Mouse (Mus musculus) embryonic fibroblast, embryonic 13.5 days (primary cell): ENCODE measurements at regions not wholly inside any gene's neighbourhood (a gene's known extent, or its start where the extent isn't known, plus 50 kb on each side); places are given as distances from the start of the nearest gene placed in this dataset.

Experiments
- H3K27ac ChIP-seq: 2 replicates; pipeline ENCODE4 v1.5.1; 2012; ENCODE audit warnings: low read length, control low read depth, inconsistent platforms; ENCODE audit not compliant: insufficient read depth
- H3K4me1 ChIP-seq: 2 replicates; pipeline ENCODE4 v1.6.1; 2011; ENCODE audit warnings: low read length; ENCODE audit not compliant: control insufficient read depth, insufficient read depth
- H3K4me3 ChIP-seq: 2 replicates; pipeline ENCODE4 v1.5.1; 2011; ENCODE audit warnings: mild to moderate bottlenecking, control low read depth, low read length; ENCODE audit not compliant: insufficient read depth
- CTCF ChIP-seq: IDR thresholded peaks from 2 replicates; pipeline ENCODE4 v1.5.1; 2011; ENCODE audit warnings: mild to moderate bottlenecking, control low read depth, low read length, moderate library complexity, borderline replicate concordance; ENCODE audit not compliant: insufficient read depth
- POLR2A ChIP-seq: IDR thresholded peaks from 2 replicates; pipeline ENCODE4 v1.6.1; 2011; ENCODE audit warnings: low read depth, mild to moderate bottlenecking, control low read depth, low read length, moderate library complexity

DNA sequence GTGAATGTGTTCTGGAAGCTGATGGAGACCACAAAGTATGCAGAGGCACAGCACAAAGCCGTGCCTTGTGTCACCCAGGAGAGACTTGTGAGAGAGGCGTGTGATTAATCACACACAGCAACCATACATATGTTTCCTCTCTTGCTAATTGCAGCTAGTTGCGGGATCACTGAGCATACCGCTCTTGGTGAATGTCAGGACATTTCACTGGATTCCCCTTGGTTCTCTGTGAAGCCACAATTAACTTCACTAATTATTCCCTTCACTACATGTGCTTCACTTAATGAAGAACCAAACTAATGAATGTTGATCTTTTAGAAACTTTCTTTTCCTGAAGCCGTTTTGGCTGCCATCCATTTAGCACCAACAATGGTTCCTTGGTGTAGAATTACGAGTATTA, 267.3 kb downstream of the Adra2a start:
- Histone ChIP-seq H3K4me1 (peaks cover 2% of the 10 kb centered on the region; the same call in 1 of the 2 replicates), H3K4me3 (no peak overlapping the region), H3K27ac (no peak overlapping the region)
- TF ChIP-seq CTCF, result no peak
- no peak for TF ChIP-seq POLR2A

DNA sequence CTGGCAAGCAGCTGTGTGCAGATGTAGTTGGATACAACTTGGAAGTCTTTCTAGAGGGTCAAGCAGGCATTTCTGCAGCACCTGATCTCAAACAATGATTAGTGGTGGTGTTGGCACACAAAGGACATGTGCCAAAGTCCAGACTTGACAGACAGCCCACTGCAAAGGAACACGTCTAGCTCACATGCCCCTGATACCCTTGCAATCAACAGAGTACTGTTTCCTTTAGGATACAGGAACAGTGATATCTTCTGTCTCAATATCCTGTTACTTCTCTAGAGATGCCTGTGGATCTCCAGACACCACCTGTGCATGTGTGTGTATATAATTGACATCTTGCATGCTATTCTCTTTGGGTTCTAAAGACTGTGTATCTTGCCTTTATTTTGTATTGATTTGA, 267.8 kb downstream of the Adra2a start:
- TF ChIP-seq POLR2A (no peak), CTCF (no peak)
- H3K27ac ChIP-seq, result no peak overlapping the region
- H3K4me3 ChIP-seq, result no peak overlapping the region
- H3K4me1 ChIP-seq, result peaks cover 2% of the 10 kb centered on the region; the same call in 1 of the 2 replicates

DNA sequence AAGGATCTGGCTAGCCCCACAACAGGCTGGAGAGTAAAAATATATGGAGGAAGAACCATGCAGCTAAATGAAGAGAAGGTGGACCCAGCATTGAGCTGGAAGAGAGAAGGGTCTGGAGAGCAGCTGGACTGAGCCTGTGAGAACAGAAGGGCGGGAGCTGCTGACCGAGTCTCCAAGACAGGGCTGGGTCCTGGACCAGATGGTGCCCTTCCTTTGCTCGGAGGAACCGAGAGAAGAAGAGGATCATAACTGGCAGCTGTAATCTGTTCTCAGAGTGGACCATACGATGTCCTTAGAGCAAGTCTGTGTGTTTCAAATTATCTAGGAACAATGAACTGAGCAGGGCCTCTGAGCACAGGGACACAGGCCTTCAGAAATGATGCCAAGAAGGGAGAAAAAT, 279.3 kb downstream of the Adra2a start:
- no peak overlapping the region for H3K4me3 ChIP-seq
- H3K4me1 ChIP-seq, result no peaks in the 10 kb centered on the region
- H3K27ac ChIP-seq, result no peak overlapping the region
- TF ChIP-seq POLR2A (no peak), CTCF (no peak)

DNA sequence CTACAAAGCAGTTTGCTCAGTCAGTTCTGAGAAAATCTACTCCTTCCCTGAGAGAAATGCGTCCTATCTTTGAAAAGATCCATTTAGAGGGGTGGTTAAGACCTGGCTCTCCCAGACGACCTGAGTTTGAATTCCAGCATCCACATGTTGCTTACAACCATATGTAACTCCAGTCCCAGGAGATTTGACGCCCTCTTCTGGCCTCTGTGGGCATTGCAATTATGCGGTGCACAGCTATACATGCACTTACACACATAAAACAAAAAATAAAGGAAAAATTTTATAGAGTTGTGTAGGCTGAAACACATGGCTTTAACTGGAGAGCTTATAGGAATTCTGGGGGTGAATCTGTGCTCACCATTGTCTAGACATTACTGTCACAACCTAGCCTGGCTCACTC, 281.0 kb downstream of the Adra2a start:
- no peak overlapping the region for H3K27ac ChIP-seq
- no peaks in the 10 kb centered on the region for H3K4me1 ChIP-seq
- no peak overlapping the region for H3K4me3 ChIP-seq
- TF ChIP-seq POLR2A (no peak), CTCF (no peak)

DNA sequence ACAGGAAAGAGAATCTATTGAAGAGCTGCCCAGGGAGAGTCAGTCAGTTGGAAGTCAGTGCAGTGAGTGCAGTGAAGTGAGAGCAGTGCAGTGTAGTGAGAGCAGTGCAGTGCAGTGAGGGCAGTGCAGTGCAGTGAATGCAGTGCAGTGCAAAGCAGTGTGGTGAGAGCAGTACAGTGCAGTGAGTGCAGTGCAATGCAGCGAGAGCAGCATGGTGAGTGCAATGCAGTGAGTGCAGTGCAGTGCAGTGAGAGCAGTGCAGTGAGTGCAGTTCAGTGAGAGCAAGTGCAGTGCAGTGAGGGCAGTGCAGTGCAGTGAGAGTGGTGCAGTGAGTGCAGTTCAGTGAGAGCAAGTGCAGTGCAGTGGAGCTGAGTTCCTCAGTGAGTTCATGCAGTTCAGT, 288.2 kb downstream of the Adra2a start:
- H3K27ac ChIP-seq, result no peak overlapping the region

DNA sequence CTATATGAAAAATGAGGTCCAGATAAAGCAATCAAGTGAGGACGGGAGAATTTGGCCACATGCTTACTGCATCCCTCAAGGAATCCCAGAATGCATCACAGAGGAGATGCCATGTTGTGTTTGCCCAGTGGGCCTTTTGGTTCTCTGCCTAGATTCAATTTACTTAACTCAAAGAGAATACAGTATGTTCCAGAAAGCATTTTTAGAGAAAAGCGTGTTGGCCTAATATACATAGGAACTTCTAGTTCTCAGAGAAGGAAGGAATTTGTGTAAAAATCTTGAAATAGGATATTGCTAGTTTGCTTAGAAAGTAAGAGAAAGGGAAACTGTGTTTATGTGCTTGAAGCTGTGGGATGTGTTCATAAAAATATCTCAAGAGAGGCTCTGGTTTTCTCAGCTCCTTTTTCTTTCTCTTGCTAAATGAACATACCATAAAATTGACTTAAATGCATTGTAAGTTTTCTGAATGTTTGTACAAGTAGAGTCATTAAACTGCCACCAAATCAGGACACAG, 296.9 kb downstream of the Adra2a start:
- no peaks in the 10 kb centered on the region for H3K4me1 ChIP-seq
- H3K27ac ChIP-seq, result no peak overlapping the region
- H3K4me3 ChIP-seq, result no peak overlapping the region
- TF ChIP-seq POLR2A (no peak), CTCF (no peak)

More for the DNA sequence above, 288.2 kb downstream of the Adra2a start:
- no peaks in the 10 kb centered on the region for H3K4me1 ChIP-seq
- H3K4me3 ChIP-seq, result no peak overlapping the region
- no peak for TF ChIP-seq CTCF
- TF ChIP-seq POLR2A, result no peak

DNA sequence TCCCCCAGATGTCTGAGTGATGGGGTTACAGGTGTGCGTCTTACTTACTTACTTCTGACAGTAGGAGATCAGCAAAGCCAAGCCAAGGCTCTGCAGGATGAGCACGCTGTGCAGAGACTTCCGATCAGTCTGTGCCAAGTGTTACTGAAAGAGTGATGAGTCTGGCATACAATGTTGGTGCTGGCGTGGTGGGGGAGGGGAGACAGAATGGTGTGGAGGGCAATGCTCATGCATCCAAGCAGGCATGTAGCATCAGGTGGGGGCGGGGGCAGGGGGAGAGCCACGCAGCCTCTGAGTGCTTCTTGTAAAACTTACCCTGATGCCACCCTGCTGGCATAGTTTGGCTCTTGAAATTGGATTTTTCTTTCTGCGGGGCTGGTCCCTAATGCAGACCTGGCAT, 315.8 kb downstream of the Adra2a start:
- no peaks in the 10 kb centered on the region for H3K4me1 ChIP-seq
- TF ChIP-seq POLR2A, result no peak
- no peak for TF ChIP-seq CTCF
- H3K27ac ChIP-seq, result no peak overlapping the region
- no peak overlapping the region for H3K4me3 ChIP-seq

DNA sequence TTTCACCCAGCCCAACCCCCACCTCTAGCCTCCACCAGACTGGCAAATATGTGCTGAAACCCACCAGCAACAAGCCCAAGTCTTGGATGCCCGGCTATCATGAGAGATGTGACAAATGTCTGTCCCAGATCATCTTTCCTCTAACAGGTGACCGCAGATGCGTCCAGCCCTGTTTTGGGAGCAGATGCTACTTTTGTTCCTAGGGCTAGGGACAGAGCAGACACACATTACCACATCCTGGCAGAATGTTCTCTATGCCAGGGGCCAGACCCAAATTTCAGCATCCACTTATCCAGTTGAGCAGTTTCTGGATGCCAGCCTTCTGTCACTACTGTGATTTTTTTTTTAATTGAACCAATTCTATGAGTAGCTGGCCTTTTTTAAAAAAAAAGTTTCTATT, 316.7 kb downstream of the Adra2a start:
- no peak overlapping the region for H3K4me3 ChIP-seq
- TF ChIP-seq CTCF (no peak), POLR2A (no peak)
- no peaks in the 10 kb centered on the region for H3K4me1 ChIP-seq
- H3K27ac ChIP-seq, result no peak overlapping the region

DNA sequence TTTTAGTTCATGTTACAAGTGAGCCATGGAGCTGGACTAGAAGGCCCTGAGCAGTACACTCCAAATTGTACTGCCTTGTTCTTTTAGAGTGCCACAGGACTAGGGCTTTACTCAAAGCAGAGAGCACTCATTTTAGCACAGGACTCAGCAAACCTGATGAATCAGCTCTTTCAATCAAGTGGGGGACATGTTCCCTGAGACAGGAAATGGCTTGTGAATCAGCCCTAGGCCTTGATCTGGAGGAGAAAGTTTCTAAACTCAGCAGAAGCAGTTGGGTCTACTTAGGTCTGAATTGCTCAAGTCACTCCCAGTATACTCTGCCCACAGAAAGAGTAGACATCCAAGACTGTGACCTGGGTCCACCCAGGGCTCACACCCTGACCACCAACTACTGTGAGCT, 341.1 kb downstream of the Adra2a start:
- TF ChIP-seq CTCF (no peak), POLR2A (no peak)
- Histone ChIP-seq H3K4me1 (no peaks in the 10 kb centered on the region), H3K27ac (no peak overlapping the region), H3K4me3 (no peak overlapping the region)

DNA sequence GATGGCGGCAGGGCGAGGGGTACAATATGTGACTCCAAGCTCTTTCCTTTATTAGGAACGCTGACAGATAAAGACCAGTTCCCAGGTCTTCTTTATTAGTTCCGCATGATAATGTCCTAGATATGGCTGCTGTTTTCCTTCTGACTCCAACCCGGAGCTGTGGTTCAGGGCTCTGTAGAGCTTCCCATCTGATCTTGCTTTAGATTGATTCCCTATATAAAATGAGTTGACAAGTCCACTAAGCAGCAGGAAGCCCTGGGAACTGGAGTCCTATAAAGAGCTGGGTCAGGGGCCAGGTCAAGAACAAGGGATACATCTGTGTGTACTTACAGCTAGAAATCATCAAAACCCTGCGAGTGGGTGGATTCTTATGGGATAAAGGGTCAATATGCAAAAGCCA, 347.5 kb downstream of the Adra2a start:
- TF ChIP-seq POLR2A, result no peak
- no peak for TF ChIP-seq CTCF
- peaks cover 2% of the 10 kb centered on the region; the same call in 1 of the 2 replicates for H3K4me1 ChIP-seq
- no peak overlapping the region for H3K4me3 ChIP-seq
- H3K27ac ChIP-seq, result peak overlapping the region; percentile 65; the same call in 1 of the 2 replicates

DNA sequence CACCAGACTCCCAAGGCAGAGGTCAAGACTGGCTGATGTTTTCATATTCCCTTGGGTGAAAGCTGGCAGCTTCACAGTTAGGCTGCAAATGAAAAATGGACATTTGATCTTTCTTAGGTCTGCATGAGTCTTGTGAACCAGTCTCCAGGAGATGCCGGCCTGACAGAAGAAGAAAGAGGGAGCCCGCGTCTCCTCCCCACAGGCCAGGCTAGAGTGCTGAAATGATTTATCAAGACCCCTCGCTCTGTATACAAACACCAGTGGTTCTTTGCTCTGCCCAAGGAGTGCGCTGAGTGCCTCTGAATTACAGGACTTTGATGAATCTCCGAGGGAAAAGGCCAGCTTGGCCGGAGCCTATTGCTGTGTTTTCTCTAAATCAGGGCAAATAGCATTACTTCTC, 355.7 kb downstream of the Adra2a start:
- H3K27ac ChIP-seq, result no peak overlapping the region
- no peaks in the 10 kb centered on the region for H3K4me1 ChIP-seq
- no peak overlapping the region for H3K4me3 ChIP-seq
- TF ChIP-seq CTCF (no peak), POLR2A (no peak)
